In the genomic region with DNA sequence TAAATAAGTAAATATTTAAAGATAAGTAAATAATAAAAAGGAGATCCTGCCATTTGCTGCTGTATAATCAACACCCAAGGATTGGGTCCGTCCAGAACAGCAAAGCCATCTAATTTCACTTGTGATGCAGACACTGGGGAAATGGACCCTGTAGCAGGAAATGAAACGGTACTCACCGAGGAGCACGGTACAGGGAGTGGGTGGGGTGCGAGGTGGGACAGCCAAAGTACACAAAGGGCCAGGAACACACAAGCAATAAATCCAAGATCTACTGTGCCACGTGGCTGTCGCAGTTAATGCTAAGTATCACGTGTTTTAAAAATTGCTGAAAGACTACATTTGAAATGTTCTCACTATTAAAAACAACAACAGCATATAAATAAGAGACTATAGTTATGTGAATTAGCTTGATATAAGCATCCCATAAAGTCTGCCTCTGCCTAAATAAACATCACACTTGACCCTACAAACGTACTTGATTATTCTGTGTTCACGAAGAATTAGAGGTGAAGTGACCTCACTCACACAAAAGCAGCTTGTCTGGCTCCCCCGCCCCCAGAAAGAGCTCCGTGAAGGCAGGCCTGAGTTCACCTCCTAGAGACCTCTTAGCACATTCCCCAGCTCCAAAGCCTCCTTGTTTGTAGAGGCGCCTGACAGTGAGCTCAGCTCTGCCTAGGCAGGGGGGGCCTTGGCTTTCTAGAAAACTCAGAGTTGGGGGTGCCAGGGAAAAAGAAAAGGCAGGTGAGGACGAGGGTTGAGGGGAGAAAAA, we compare ENCODE assay signal across 13 mouse cellular contexts.
DNase-seq lines count a peak whose midpoint lies in the region; ATAC-seq and TF ChIP-seq lines count a peak whose summit lies in the region.
"Had no signal": no experiment of that assay in that cellular context is flagged by ENCODE, and none has a peak within 500 bp of the region (broad histone marks: within the 10 kb centered on the region; RNA-seq: fewer than 3 reads in every experiment).

No protein-coding gene starts in this region.

- DNase-seq in hindbrain, postnatal 0 days (ENCODE audit: low spot score), result no peak
- DNase-seq in hindbrain, embryonic 14.5 days (ENCODE audit: low spot score), result no peak
- DNase-seq in NIH3T3 (ENCODE audit: low read depth), result peak; percentile 22
- DNase-seq in right cerebral cortex, postnatal 14 days, result no peak
- DNase-seq in left cerebral cortex, postnatal 25 days (ENCODE audit: low spot score in 2 of 2), result no peak
- no peak for DNase-seq in layer of hippocampus, postnatal 25 days (ENCODE audit: extremely low spot score in 1 of 2, low spot score in 1 of 2)
- DNase-seq: cerebellum, postnatal 36 days; liver, embryonic 13.5 days; spleen, adult 18-20 months; thymus, postnatal 25 days had no signal

- H3K4me3 ChIP-seq in hindbrain, postnatal 0 days (ENCODE audit: low read length), result no peak overlapping the region
- H3K4me3 ChIP-seq in hindbrain, embryonic 14.5 days (replicated peaks; ENCODE audit: low read length), result no peak overlapping the region
- no peak overlapping the region for H3K4me3 ChIP-seq in ES-Bruce4 (ENCODE audit: low read depth, low read length)
- no peak overlapping the region for H3K4me3 ChIP-seq in intestine, postnatal 0 days (ENCODE audit: low read depth, low read length)
- H3K4me3 ChIP-seq: liver, embryonic 13.5 days had no signal

- peak overlapping the region; percentile 22; the same call in 1 of the 2 replicates for H3K27ac ChIP-seq in hindbrain, postnatal 0 days
- H3K27ac ChIP-seq in hindbrain, embryonic 14.5 days, result no peak overlapping the region
- H3K27ac ChIP-seq in ES-Bruce4 (ENCODE audit: insufficient read depth, low read length), result peak overlapping the region; percentile 5; the same call in 1 of the 2 replicates
- H3K27ac ChIP-seq in intestine, postnatal 0 days (ENCODE audit: low read depth, low read length), result peak overlapping the region; percentile 2; the same call in 1 of the 2 replicates
- H3K27ac ChIP-seq: liver, embryonic 13.5 days had no signal

- no peaks in the 10 kb centered on the region for H3K36me3 ChIP-seq in hindbrain, postnatal 0 days (ENCODE audit: insufficient read depth, low read length)
- no peaks in the 10 kb centered on the region for H3K36me3 ChIP-seq in hindbrain, embryonic 14.5 days (replicated peaks; ENCODE audit: control insufficient read depth, insufficient read depth)
- H3K36me3 ChIP-seq in ES-Bruce4 (ENCODE audit: control insufficient read depth, insufficient read depth, low read length, poor library complexity, severe bottlenecking), result no peaks in the 10 kb centered on the region
- no peaks in the 10 kb centered on the region for H3K36me3 ChIP-seq in intestine, postnatal 0 days (ENCODE audit: control insufficient read depth, insufficient read depth)
- H3K36me3 ChIP-seq: liver, embryonic 13.5 days had no signal

- no peak overlapping the region for H3K9ac ChIP-seq in hindbrain, postnatal 0 days (replicated peaks; ENCODE audit: low read length)
- no peak overlapping the region for H3K9ac ChIP-seq in hindbrain, embryonic 14.5 days
- peak overlapping the region; percentile 6 for H3K9ac ChIP-seq in ES-Bruce4 (ENCODE audit: low read depth, poor library complexity, severe bottlenecking)
- H3K9ac ChIP-seq in intestine, postnatal 0 days (ENCODE audit: low read depth, low read length), result no peak overlapping the region
- H3K9ac ChIP-seq: liver, embryonic 13.5 days had no signal

- H3K4me2 ChIP-seq in hindbrain, postnatal 0 days (ENCODE audit: low read depth, low read length), result no peak overlapping the region
- no peak overlapping the region for H3K4me2 ChIP-seq in hindbrain, embryonic 14.5 days (replicated peaks)
- no peak overlapping the region for H3K4me2 ChIP-seq in intestine, postnatal 0 days (replicated peaks; ENCODE audit: low read depth)
- H3K4me2 ChIP-seq: liver, embryonic 13.5 days had no signal

- TF ChIP-seq EP300 in ES-Bruce4 (IDR thresholded peaks at IDR 0.05; ENCODE audit: insufficient read depth, low read depth, low read length), result no peak

- WGBS in hindbrain, postnatal 0 days, result 60% methylated on average over 14 of the region's 14 CpGs
- WGBS in hindbrain, embryonic 14.5 days, result 65% methylated on average over 14 of the region's 14 CpGs
- WGBS in intestine, postnatal 0 days, result 27% methylated on average over 14 of the region's 14 CpGs

- no peak for ATAC-seq in hindbrain, postnatal 0 days
- no peak for ATAC-seq in hindbrain, embryonic 14.5 days (ENCODE audit: low FRiP score)
- peak; percentile 77 for ATAC-seq in intestine, postnatal 0 days
- ATAC-seq: activated CD4-positive, CD25-positive, alpha-beta regulatory T cell, adult 4 months had no signal

- no peak for TF ChIP-seq POLR2A in ES-Bruce4 (IDR thresholded peaks at IDR 0.05; ENCODE audit: insufficient read depth, low read length)

- H3K27me3 ChIP-seq in hindbrain, postnatal 0 days (ENCODE audit: insufficient read depth, low read length), result no peaks in the 10 kb centered on the region
- H3K27me3 ChIP-seq in hindbrain, embryonic 14.5 days (ENCODE audit: control insufficient read depth, insufficient read depth, low read length), result no peaks in the 10 kb centered on the region
- H3K27me3 ChIP-seq in ES-Bruce4 (ENCODE audit: control insufficient read depth, insufficient read depth, low read length, poor library complexity, severe bottlenecking), result no peaks in the 10 kb centered on the region
- no peaks in the 10 kb centered on the region for H3K27me3 ChIP-seq in intestine, postnatal 0 days (replicated peaks; ENCODE audit: control insufficient read depth, insufficient read depth, low read length)
- H3K27me3 ChIP-seq: liver, embryonic 13.5 days had no signal

- no peaks in the 10 kb centered on the region for H3K4me1 ChIP-seq in hindbrain, postnatal 0 days (ENCODE audit: insufficient read depth, low read length)
- no peaks in the 10 kb centered on the region for H3K4me1 ChIP-seq in hindbrain, embryonic 14.5 days (replicated peaks; ENCODE audit: control insufficient read depth, insufficient read depth, low read length)
- peaks cover 5% of the 10 kb centered on the region for H3K4me1 ChIP-seq in ES-Bruce4 (ENCODE audit: control insufficient read depth, insufficient read depth, low read length)
- peaks cover 12% of the 10 kb centered on the region for H3K4me1 ChIP-seq in intestine, postnatal 0 days (replicated peaks; ENCODE audit: control insufficient read depth, insufficient read depth, low read length)
- H3K4me1 ChIP-seq: liver, embryonic 13.5 days had no signal

- H3K9me3 ChIP-seq in hindbrain, postnatal 0 days (ENCODE audit: low read length), result no peaks in the 10 kb centered on the region
- H3K9me3 ChIP-seq in hindbrain, embryonic 14.5 days (ENCODE audit: control insufficient read depth, low read length), result no peaks in the 10 kb centered on the region
- no peaks in the 10 kb centered on the region for H3K9me3 ChIP-seq in ES-Bruce4 (replicated peaks; ENCODE audit: control insufficient read depth, insufficient read depth, low read length, poor library complexity, severe bottlenecking)
- no peaks in the 10 kb centered on the region for H3K9me3 ChIP-seq in intestine, postnatal 0 days (ENCODE audit: control insufficient read depth)
- H3K9me3 ChIP-seq: liver, embryonic 13.5 days had no signal

- TF ChIP-seq CTCF in hindbrain, postnatal 0 days (IDR thresholded peaks at IDR 0.05; ENCODE audit: low read depth), result no peak
- no peak for TF ChIP-seq CTCF in ES-Bruce4 (IDR thresholded peaks at IDR 0.05; ENCODE audit: low read depth, low read length)
- no peak for TF ChIP-seq CTCF in intestine, postnatal 0 days (IDR thresholded peaks at IDR 0.05; ENCODE audit: low read depth)

- intact Hi-C loops in left cerebral cortex, postnatal 25 days (cut with DNase I), result no loop called here
